Mouse (Mus musculus) cortical plate, adult 2 months (tissue): ENCODE measurements around the gene Ext2. TPM values are rescaled to one million over a fixed set of nuclear protein-coding genes. Genes with fewer than 3 reads are reported as not detected.

Experiments
- H3K27ac ChIP-seq: fragments of 200-500 bp; 2 replicates; pipeline ENCODE4 v1.5.1; 2012; ENCODE audit warnings: low read length, control low read depth, inconsistent platforms; ENCODE audit not compliant: insufficient read depth
- H3K4me1 ChIP-seq: fragments of 200-500 bp; 2 replicates; pipeline ENCODE4 v1.6.1; 2011; ENCODE audit warnings: low read length; ENCODE audit not compliant: control insufficient read depth, insufficient read depth
- H3K4me3 ChIP-seq: fragments of 200-500 bp; 2 replicates; pipeline ENCODE4 v1.5.1; 2011; ENCODE audit warnings: mild to moderate bottlenecking, low read length, control low read depth; ENCODE audit not compliant: insufficient read depth
- CTCF ChIP-seq: fragments of 200-500 bp; IDR thresholded peaks from 2 replicates; pipeline ENCODE4 v1.5.1; 2011; ENCODE audit warnings: mild to moderate bottlenecking, control low read depth, low read length; ENCODE audit not compliant: insufficient read depth; ENCODE audit errors: extremely low read depth
- POLR2A ChIP-seq: fragments of 200-500 bp; IDR thresholded peaks from 2 replicates; pipeline ENCODE4 v1.6.1; 2011; ENCODE audit warnings: mild to moderate bottlenecking, low read length, control low read depth; ENCODE audit not compliant: insufficient read depth; ENCODE audit errors: extremely low read depth
- polyA plus RNA-seq: library from polyadenylated mRNA; depleted of rRNA; stranded (reverse); fragments of >200 nt; gene quantifications from 2 replicates; pipeline ENCODE4 v1.2.3, GENCODE M21; 2012

Gene Ext2
- polyA plus RNA-seq, 1 experiment, result 34.6 TPM

DNA sequence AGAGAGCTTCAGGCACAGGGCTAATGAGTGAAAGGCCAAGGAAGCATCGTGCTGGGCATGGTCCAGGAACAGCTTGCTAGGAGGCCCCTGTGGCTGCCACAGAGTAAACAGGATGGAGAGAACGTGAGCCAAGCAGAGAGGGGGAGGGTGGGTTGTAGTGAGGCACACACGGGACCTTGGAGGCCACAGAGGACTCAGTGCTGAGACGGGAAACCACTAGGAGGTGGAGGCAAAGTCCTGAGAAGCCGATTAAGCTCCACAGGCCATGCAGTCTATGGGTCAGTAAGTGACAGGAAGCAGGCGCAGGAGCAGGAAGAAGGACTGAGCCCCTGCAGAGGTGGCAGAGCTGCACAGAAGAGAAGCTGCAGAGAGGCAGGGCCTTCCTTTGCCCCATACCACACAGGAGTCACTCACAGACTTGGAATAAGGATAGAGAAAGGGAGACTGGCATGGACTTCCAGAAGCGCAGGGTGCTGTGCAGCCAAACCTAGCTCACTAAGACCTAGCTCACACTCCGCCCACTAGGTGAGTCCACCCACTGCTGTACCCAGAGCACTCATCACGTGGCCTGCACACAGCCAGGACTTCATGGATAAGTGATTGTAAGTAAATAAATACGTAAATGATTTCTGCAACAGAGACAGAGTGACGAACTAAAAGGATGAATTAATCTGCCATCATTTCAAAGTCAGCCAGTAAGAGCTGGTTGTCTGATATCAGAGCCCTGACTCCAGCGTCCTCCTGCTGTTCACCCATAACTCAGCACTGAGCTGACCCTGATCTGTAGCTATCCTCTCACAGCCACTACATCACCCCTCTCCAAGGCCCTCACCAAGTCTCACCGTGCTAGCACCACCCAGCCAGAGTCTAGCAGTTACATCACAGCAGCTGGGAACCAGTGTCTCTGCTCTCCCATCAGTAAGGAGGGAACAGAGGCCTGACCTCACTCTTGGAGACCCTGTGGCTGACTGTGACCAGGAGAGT is 30.6 kb downstream of the Ext2 start:
- TF ChIP-seq CTCF (no peak), POLR2A (no peak)
- Histone ChIP-seq H3K4me3 (no peak overlapping the region), H3K4me1 (peaks cover 11% of the 10 kb centered on the region), H3K27ac (0 out of 2 replicates have a peak overlapping the region, but pooled peaks have one; percentile 18)

DNA sequence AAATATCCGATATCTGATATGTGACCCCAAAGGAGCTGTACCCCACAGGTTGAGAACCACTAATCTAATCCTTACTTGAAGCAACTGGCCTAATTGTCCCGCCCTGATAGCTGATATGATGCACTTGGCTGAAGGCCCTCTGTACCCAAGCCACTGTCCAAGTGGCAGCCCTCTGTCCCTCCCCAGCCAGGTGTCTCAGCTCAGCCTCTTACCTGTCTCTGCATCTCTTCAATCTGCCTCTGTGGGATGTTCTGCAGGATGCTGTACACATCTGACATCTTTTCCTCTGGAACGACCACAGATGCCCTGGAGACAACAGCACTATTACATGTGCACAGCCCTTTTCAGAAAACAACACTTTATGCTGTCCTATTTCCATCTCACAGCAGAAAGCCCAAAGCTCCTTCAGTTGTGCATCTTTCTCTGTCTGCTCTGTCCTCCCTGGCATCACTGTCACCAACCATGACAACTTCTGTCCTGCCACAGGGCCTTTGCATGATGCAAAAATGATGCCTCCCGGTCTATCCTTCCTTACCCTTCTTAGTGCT is 31.5 kb downstream of the Ext2 start:
- no peak for TF ChIP-seq CTCF
- H3K4me3 ChIP-seq, result no peak overlapping the region
- H3K4me1 ChIP-seq, result peaks cover 11% of the 10 kb centered on the region
- no peak overlapping the region for H3K27ac ChIP-seq

DNA sequence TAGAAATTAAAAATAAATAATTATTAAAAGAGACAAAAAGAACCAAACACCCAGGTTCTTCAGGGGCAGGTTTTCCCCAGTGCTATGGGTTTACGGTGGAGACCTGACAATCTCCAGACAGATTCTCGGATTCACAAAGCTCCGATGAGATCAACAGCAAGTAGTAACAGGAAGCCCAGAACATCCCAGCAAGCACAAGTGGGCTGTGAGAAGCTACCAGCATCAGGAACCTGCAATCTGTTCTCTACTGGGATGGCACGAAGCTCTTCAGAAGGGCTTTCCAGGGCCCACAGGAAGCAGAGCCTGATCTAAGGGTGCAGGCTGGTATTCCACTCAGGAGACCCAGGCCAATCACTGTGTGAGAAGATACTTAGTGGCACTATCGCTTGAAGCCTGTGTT is 33.8 kb downstream of the Ext2 start:
- Histone ChIP-seq H3K27ac (no peak overlapping the region), H3K4me3 (no peak overlapping the region), H3K4me1 (peaks cover 15% of the 10 kb centered on the region)
- TF ChIP-seq POLR2A (no peak), CTCF (no peak)

DNA sequence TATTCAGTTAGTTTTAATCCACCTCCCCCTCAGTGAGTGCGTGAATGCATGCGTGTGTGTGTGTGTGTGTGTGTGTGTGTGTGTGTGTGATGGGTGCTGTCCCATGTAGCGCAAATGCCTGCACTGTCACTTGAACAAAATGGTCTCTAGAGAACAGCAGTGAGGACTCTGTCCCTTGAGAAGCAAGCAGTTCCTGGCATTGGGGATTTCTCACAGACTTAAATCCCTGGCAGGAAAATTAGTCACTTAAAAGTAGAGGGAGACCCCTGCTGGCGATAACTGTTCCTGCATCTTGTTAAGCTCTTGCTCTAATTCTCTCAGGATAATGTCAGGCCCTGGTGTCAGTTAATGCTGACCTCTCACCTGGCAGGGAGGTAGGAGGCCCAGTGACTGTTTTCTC is 36.2 kb downstream of the Ext2 start:
- H3K4me1 ChIP-seq, result peaks cover 9% of the 10 kb centered on the region
- no peak overlapping the region for H3K27ac ChIP-seq
- H3K4me3 ChIP-seq, result no peak overlapping the region
- no peak for TF ChIP-seq POLR2A
- peak; percentile 65 for TF ChIP-seq CTCF

DNA sequence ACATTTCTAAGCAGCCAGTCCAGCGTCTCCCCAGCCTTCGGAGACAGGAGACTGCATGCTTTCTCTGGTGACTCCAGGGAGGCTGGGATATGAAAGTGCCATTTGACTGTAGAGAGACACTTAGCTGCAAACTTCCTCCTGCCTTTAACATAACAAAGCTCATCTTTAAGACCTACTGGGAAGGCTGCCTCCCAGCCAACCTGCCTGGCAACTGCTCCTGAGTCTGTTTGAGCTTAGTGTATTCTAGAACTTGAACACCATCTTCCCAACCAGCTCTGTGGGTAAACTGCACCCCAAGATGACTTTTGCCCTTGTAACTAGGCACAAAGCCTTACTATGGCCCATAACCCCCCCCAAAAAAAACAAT is 37.0 kb downstream of the Ext2 start:
- TF ChIP-seq POLR2A (no peak), CTCF (no peak)
- Histone ChIP-seq H3K27ac (no peak overlapping the region), H3K4me1 (peaks cover 9% of the 10 kb centered on the region), H3K4me3 (no peak overlapping the region)

DNA sequence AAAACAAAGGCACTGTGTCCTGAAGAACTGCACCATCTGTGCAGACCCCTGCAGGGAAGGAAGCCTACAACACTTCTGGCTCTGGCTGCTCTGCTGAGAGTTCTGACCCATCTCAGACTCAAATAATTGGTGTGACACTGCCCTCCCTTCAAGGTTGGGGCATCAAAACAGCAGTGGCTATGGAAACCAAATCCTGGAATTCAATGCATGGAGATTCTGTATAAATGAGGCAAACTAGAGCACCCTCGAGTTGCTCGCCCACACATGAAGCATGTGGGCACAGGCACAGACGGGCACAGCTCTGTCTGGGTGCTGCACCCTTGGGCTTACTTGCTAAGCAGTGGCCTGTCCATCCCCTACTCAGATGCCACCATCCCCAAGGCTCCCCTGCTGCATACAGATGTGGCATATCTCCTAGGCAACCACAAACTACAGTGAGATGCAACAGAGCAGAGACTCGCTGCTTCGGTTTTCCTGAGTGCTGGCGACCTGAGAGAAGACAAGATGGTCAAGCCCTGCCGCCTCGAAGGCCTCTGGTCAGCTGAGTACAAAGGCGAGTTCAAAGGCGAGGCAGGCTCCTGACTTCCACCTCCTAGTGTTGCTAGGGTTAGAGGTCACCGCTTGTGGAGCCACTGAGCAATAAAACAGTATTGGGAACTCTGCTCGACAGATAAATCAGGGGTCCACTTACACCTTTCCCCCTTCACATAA is 37.5 kb downstream of the Ext2 start:
- Histone ChIP-seq H3K4me1 (peaks cover 9% of the 10 kb centered on the region), H3K27ac (no peak overlapping the region), H3K4me3 (no peak overlapping the region)
- TF ChIP-seq POLR2A (no peak), CTCF (no peak)

DNA sequence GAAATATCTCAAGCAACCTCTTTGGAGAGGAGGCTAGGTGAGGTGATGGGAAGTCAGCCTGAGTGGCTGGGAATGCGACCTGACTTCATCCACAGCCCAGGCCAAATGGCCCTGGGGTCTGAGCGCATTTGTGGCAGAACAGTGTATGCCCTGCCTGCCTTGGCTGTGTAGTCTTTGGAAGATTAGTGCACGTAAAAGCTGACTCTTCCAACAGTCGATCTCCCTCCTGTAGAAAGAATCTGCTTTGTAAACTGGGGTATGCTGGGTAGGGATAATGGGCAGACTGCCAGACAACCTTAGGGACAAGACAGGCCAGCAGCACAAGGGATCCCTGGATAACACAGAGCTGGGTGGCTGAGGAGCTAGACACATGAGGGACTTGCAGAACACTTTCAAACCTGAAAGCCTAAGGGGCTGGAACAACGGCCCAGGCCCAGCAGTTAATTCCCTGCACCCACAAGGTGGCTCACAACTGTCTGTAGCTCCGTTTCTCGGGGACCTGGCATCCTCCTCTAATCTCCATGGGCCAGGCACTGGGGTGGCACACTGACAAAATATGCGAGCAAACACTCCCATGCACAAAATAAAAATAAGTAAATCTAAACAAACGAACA is 38.3 kb downstream of the Ext2 start:
- no peak overlapping the region for H3K27ac ChIP-seq
- TF ChIP-seq POLR2A (no peak), CTCF (no peak)
- peaks cover 9% of the 10 kb centered on the region for H3K4me1 ChIP-seq
- no peak overlapping the region for H3K4me3 ChIP-seq

DNA sequence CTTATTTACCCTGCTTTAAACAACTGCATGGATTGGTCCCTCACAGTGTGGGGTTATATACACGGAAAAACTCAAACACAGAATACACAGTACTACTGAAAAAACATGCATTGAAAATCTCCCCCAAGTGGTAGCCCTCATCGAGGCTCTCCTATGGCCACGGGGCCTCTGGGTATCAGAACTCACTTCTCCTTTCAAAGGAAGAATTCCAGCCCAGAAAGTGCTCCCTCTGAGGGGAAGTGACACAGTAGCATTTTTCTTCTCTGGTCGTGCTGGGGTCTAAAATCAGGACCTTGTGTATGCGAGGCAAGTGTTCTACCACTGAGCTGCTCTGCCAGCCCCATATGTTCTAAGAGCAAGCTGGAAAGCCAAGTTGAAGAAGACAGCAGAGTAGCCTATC is 39.7 kb downstream of the Ext2 start:
- TF ChIP-seq POLR2A, result no peak
- no peak for TF ChIP-seq CTCF
- Histone ChIP-seq H3K4me3 (no peak overlapping the region), H3K4me1 (peaks cover 4% of the 10 kb centered on the region), H3K27ac (no peak overlapping the region)

DNA sequence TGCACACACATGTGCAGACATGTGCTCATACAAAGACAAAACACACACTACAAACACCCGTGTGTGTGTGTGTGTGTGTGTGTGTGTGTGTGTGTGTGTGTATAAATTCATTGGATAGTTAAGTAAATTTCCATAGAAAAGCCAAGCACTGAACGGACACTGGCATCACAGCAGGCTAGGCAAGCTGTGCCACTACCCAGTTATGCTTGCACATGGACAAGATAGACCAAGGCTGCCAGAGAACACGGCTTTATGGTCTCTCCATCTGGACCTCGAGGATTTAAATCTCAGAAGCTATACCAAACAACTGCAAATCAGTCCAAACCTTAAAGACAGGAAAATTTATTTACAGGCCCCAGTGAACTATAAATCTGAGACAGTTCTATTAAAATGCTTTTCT is 40.2 kb downstream of the Ext2 start:
- H3K4me1 ChIP-seq, result peaks cover 4% of the 10 kb centered on the region
- no peak overlapping the region for H3K27ac ChIP-seq
- TF ChIP-seq CTCF (no peak), POLR2A (no peak)
- H3K4me3 ChIP-seq, result no peak overlapping the region
